Mouse (Mus musculus) stomach, embryonic 16.5 days (tissue): ENCODE measurements at regions not wholly inside any gene's neighbourhood (a gene's known extent, or its start where the extent isn't known, plus 50 kb on each side); places are given as distances from the start of the nearest gene placed in this dataset.

Experiments used
- ATAC-seq: fragments of 200-750 bp; cut with Nextera tagmentation; 2 replicates; pipeline ENCODE4 v1.8.0; 2017; ENCODE audit warnings: moderate number of reproducible peaks, moderate TSS enrichment; ENCODE audit not compliant: insufficient read depth, low FRiP score
- H3K27ac ChIP-seq: fragments of 300-500 bp; sonication (generic); 2 replicates; pipeline ENCODE4 v1.5.1; 2014; ENCODE audit warnings: low read length
- H3K27me3 ChIP-seq: fragments of 300-500 bp; sonication (generic); 2 replicates; pipeline ENCODE4 v1.6.1; 2014; ENCODE audit warnings: low read length, control low read depth, mixed read lengths; ENCODE audit not compliant: control insufficient read depth, insufficient read depth
- H3K36me3 ChIP-seq: fragments of 300-500 bp; sonication (generic); 2 replicates; pipeline ENCODE4 v1.6.1; 2014; ENCODE audit warnings: low read length; ENCODE audit not compliant: control insufficient read depth, insufficient read depth
- H3K4me1 ChIP-seq: fragments of 300-500 bp; sonication (generic); 2 replicates; pipeline ENCODE4 v1.6.1; 2014; ENCODE audit warnings: low read length, control low read depth, mixed read lengths; ENCODE audit not compliant: control insufficient read depth, insufficient read depth
- H3K4me2 ChIP-seq: fragments of 300-500 bp; sonication (generic); 2 replicates; pipeline ENCODE4 v1.6.1; 2014; ENCODE audit warnings: low read depth, low read length, mixed read lengths
- H3K4me3 ChIP-seq: fragments of 300-500 bp; sonication (generic); replicated peaks from 2 replicates; pipeline ENCODE4 v1.5.1; 2014; ENCODE audit warnings: mild to moderate bottlenecking, low read length
- H3K9ac ChIP-seq: fragments of 300-500 bp; sonication (generic); 2 replicates; pipeline ENCODE4 v1.6.1; 2014; ENCODE audit warnings: low read length
- H3K9me3 ChIP-seq: fragments of 300-500 bp; sonication (generic); replicated peaks from 2 replicates; pipeline ENCODE4 v1.6.1; 2016; ENCODE audit warnings: low read length, control low read depth; ENCODE audit not compliant: control insufficient read depth
- WGBS: fragments of 180-500 bp; shearing (Covaris S2); extraction: QIAGEN DNeasy Blood & Tissue Kit; methylation state at CpG from one replicate; pipeline ENCODE4 v1.1.7; 2014; 5-methylcytosine and 5-hydroxymethylcytosine counted together

- no peak for ATAC-seq
- no peak overlapping the region for H3K9ac ChIP-seq
- WGBS: 52% methylated on average over 2 of the region's 2 CpGs
- H3K27ac ChIP-seq: no peak overlapping the region
- no peaks in the 10 kb centered on the region for H3K27me3 ChIP-seq
- H3K4me1 ChIP-seq: peaks cover 7% of the 10 kb centered on the region
- no peak overlapping the region for H3K4me3 ChIP-seq
- H3K9me3 ChIP-seq: no peaks in the 10 kb centered on the region
- H3K36me3 ChIP-seq: no peaks in the 10 kb centered on the region
- H3K4me2 ChIP-seq: no peak overlapping the region
Observed at GRCm38 (mm10) chr8:56407267-56407666, 112.9 kb downstream of the Hpgd start.

GRCm38 (mm10) chr8:56406317-56406716, 111.9 kb downstream of the Hpgd start:
- Histone ChIP-seq H3K4me3 (no peak overlapping the region), H3K9me3 (no peaks in the 10 kb centered on the region), H3K27me3 (no peaks in the 10 kb centered on the region), H3K9ac (no peak overlapping the region), H3K4me2 (no peak overlapping the region), H3K27ac (no peak overlapping the region), H3K36me3 (no peaks in the 10 kb centered on the region), H3K4me1 (peaks cover 7% of the 10 kb centered on the region)
- ATAC-seq: no peak

GRCm38 (mm10) chr8:56397611-56398010, 103.2 kb downstream of the Hpgd start:
- no peak for ATAC-seq

GRCm38 (mm10) chr8:56396352-56396751, 102.0 kb downstream of the Hpgd start:
- 51% methylated on average over 1 of the region's 1 CpGs for WGBS
- H3K4me3 ChIP-seq: no peak overlapping the region
- no peak for ATAC-seq
- no peak overlapping the region for H3K27ac ChIP-seq
- no peaks in the 10 kb centered on the region for H3K9me3 ChIP-seq
- no peak overlapping the region for H3K4me2 ChIP-seq
- no peaks in the 10 kb centered on the region for H3K36me3 ChIP-seq
- no peaks in the 10 kb centered on the region for H3K4me1 ChIP-seq
- H3K9ac ChIP-seq: no peak overlapping the region
- no peaks in the 10 kb centered on the region for H3K27me3 ChIP-seq

More at GRCm38 (mm10) chr8:56397611-56398010, 103.2 kb downstream of the Hpgd start:
- Histone ChIP-seq H3K4me2 (no peak overlapping the region), H3K9ac (no peak overlapping the region), H3K9me3 (no peaks in the 10 kb centered on the region), H3K36me3 (no peaks in the 10 kb centered on the region), H3K27ac (no peak overlapping the region), H3K4me3 (no peak overlapping the region), H3K4me1 (no peaks in the 10 kb centered on the region), H3K27me3 (no peaks in the 10 kb centered on the region)
- 70% methylated on average over 1 of the region's 1 CpGs for WGBS

GRCm38 (mm10) chr8:56392626-56393025, 98.2 kb downstream of the Hpgd start:
- no peak overlapping the region for H3K9ac ChIP-seq
- H3K4me1 ChIP-seq: no peaks in the 10 kb centered on the region
- no peak for ATAC-seq
- H3K4me2 ChIP-seq: no peak overlapping the region
- 42% methylated on average over 2 of the region's 2 CpGs for WGBS
- H3K27me3 ChIP-seq: no peaks in the 10 kb centered on the region
- no peaks in the 10 kb centered on the region for H3K36me3 ChIP-seq
- H3K9me3 ChIP-seq: no peaks in the 10 kb centered on the region
- no peak overlapping the region for H3K4me3 ChIP-seq
- no peak overlapping the region for H3K27ac ChIP-seq

GRCm38 (mm10) chr8:56392158-56392557, 97.8 kb downstream of the Hpgd start:
- no peak overlapping the region for H3K9ac ChIP-seq
- no peak overlapping the region for H3K27ac ChIP-seq
- H3K36me3 ChIP-seq: no peaks in the 10 kb centered on the region
- H3K27me3 ChIP-seq: no peaks in the 10 kb centered on the region
- no peaks in the 10 kb centered on the region for H3K4me1 ChIP-seq
- no peaks in the 10 kb centered on the region for H3K9me3 ChIP-seq
- H3K4me2 ChIP-seq: no peak overlapping the region
- no peak overlapping the region for H3K4me3 ChIP-seq
- ATAC-seq: no peak
- 34% methylated on average over 2 of the region's 2 CpGs for WGBS
